Comparison of ENCODE assay signal across 18 mouse cellular contexts in the genomic region with DNA sequence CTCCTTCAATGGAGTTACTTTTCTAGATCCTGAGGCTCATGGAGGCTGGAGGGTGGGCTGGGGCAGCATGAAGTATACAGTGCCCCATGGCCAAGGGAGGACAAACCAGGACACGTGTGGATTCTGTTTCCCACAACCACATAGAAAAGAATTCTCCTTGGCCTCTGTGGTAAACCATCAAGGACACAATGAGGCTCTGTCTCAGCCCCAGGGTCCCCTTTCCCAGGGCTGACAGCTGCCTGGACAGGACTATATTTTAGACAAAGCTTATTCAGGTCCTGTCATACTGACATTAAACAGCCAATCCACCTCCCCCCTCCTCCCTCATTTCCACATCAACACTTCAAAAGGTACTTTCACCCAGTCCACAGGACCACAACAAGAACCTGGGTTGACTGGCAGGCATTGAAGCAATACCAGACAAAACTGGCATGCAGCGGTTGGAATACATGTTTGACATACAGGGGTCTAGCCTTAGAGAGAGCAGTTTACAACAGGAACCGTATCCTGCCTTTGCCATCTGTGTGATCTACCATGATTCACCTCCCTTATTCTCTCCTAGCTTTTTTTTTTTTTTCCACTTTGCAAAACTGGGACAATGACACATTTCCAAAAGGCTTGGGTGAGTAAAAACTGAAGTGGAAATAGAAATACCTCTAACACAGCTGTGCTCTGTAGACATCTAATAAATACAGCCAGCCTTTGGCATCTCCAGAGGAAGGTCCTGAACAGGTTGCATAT. TPM values are rescaled to one million over a fixed set of nuclear protein-coding genes. Genes with fewer than 3 reads are reported as not detected.
DNase-seq lines count a peak whose midpoint lies in the region; ATAC-seq and TF ChIP-seq lines count a peak whose summit lies in the region.
"Had no signal": no experiment of that assay in that cellular context is flagged by ENCODE, and none has a peak within 500 bp of the region (broad histone marks: within the 10 kb centered on the region; RNA-seq: fewer than 3 reads in every experiment).

No protein-coding gene starts in this region.

- no peak for TF ChIP-seq CTCF in liver, postnatal 0 days (IDR thresholded peaks at IDR 0.05; ENCODE audit: low read depth)

- no peaks in the 10 kb centered on the region for H3K9me3 ChIP-seq in heart, embryonic 10.5 days
- no peaks in the 10 kb centered on the region for H3K9me3 ChIP-seq in midbrain, embryonic 13.5 days
- H3K9me3 ChIP-seq in midbrain, embryonic 10.5 days (replicated peaks) = no peaks in the 10 kb centered on the region
- H3K9me3 ChIP-seq in forebrain, embryonic 15.5 days = no peaks in the 10 kb centered on the region
- H3K9me3 ChIP-seq in liver, postnatal 0 days (ENCODE audit: low read length) = no peaks in the 10 kb centered on the region
- H3K9me3 ChIP-seq: embryonic facial prominence, embryonic 13.5 days had no signal

- peaks cover 7% of the 10 kb centered on the region for H3K4me1 ChIP-seq in heart, embryonic 10.5 days
- H3K4me1 ChIP-seq in midbrain, embryonic 13.5 days (replicated peaks) = peaks cover 9% of the 10 kb centered on the region; the same call in 1 of the 2 replicates
- peaks cover 4% of the 10 kb centered on the region; the same call in 1 of the 2 replicates for H3K4me1 ChIP-seq in midbrain, embryonic 10.5 days
- no peaks in the 10 kb centered on the region for H3K4me1 ChIP-seq in forebrain, embryonic 15.5 days
- peaks cover 19% of the 10 kb centered on the region for H3K4me1 ChIP-seq in liver, postnatal 0 days (ENCODE audit: insufficient read depth)
- H3K4me1 ChIP-seq: embryonic facial prominence, embryonic 13.5 days had no signal

- H3K27ac ChIP-seq in heart, embryonic 10.5 days = no peak overlapping the region; the same call in 1 of the 2 replicates
- no peak overlapping the region for H3K27ac ChIP-seq in midbrain, embryonic 13.5 days
- no peak overlapping the region for H3K27ac ChIP-seq in midbrain, embryonic 10.5 days (replicated peaks)
- H3K27ac ChIP-seq in forebrain, embryonic 15.5 days (replicated peaks) = no peak overlapping the region
- 0 out of 2 replicates have a peak overlapping the region, but pooled peaks have one; percentile 16 for H3K27ac ChIP-seq in liver, postnatal 0 days (ENCODE audit: low read depth)
- H3K27ac ChIP-seq: embryonic facial prominence, embryonic 13.5 days; macrophage had no signal

- no peak overlapping the region for H3K4me3 ChIP-seq in heart, embryonic 10.5 days
- no peak overlapping the region for H3K4me3 ChIP-seq in midbrain, embryonic 13.5 days (replicated peaks)
- H3K4me3 ChIP-seq in midbrain, embryonic 10.5 days = no peak overlapping the region
- no peak overlapping the region for H3K4me3 ChIP-seq in forebrain, embryonic 15.5 days
- no peak overlapping the region for H3K4me3 ChIP-seq in liver, postnatal 0 days (ENCODE audit: low read depth, low read length)
- H3K4me3 ChIP-seq: embryonic facial prominence, embryonic 13.5 days had no signal

- ATAC-seq in midbrain, embryonic 13.5 days = peak; percentile 66
- ATAC-seq in forebrain, embryonic 15.5 days (replicated peaks) = peak; percentile 70
- ATAC-seq in liver, postnatal 0 days = no peak

- TF ChIP-seq EP300 in liver, postnatal 0 days (IDR thresholded peaks at IDR 0.05; ENCODE audit: low read depth) = no peak

- 63% methylated on average over 3 of the region's 3 CpGs for WGBS in heart, embryonic 10.5 days
- WGBS in midbrain, embryonic 13.5 days = 55% methylated on average over 3 of the region's 3 CpGs
- 84% methylated on average over 3 of the region's 3 CpGs for WGBS in midbrain, embryonic 10.5 days
- 24% methylated on average over 3 of the region's 3 CpGs for WGBS in forebrain, embryonic 15.5 days
- WGBS in liver, postnatal 0 days (ENCODE audit: insufficient replicate concordance) = 77% methylated on average over 3 of the region's 3 CpGs

- H3K4me2 ChIP-seq in midbrain, embryonic 13.5 days (replicated peaks) = no peak overlapping the region
- H3K4me2 ChIP-seq in forebrain, embryonic 15.5 days (replicated peaks) = no peak overlapping the region
- H3K4me2 ChIP-seq in liver, postnatal 0 days (ENCODE audit: low read depth, low read length) = no peak overlapping the region
- H3K4me2 ChIP-seq: embryonic facial prominence, embryonic 13.5 days had no signal

- no peaks in the 10 kb centered on the region for H3K27me3 ChIP-seq in heart, embryonic 10.5 days (ENCODE audit: insufficient read depth, poor library complexity, severe bottlenecking)
- H3K27me3 ChIP-seq in midbrain, embryonic 13.5 days = no peaks in the 10 kb centered on the region
- no peaks in the 10 kb centered on the region for H3K27me3 ChIP-seq in midbrain, embryonic 10.5 days (ENCODE audit: low read depth, poor library complexity, severe bottlenecking)
- H3K27me3 ChIP-seq in forebrain, embryonic 15.5 days = no peaks in the 10 kb centered on the region
- no peaks in the 10 kb centered on the region for H3K27me3 ChIP-seq in liver, postnatal 0 days (ENCODE audit: insufficient read depth, low read length)
- H3K27me3 ChIP-seq: embryonic facial prominence, embryonic 13.5 days had no signal

- H3K9ac ChIP-seq in midbrain, embryonic 13.5 days (replicated peaks) = no peak overlapping the region
- no peak overlapping the region for H3K9ac ChIP-seq in forebrain, embryonic 15.5 days (replicated peaks)
- H3K9ac ChIP-seq in liver, postnatal 0 days (replicated peaks) = no peak overlapping the region
- H3K9ac ChIP-seq: embryonic facial prominence, embryonic 13.5 days had no signal

- no peaks in the 10 kb centered on the region for H3K36me3 ChIP-seq in heart, embryonic 10.5 days
- no peaks in the 10 kb centered on the region for H3K36me3 ChIP-seq in midbrain, embryonic 13.5 days
- no peaks in the 10 kb centered on the region for H3K36me3 ChIP-seq in midbrain, embryonic 10.5 days
- H3K36me3 ChIP-seq in forebrain, embryonic 15.5 days = no peaks in the 10 kb centered on the region
- peaks cover 17% of the 10 kb centered on the region for H3K36me3 ChIP-seq in liver, postnatal 0 days (replicated peaks; ENCODE audit: insufficient read depth, low read length)
- H3K36me3 ChIP-seq: embryonic facial prominence, embryonic 13.5 days had no signal

- peak; percentile 62 for DNase-seq in heart, embryonic 10.5 days (ENCODE audit: low spot score)
- DNase-seq in heart, adult 18-20 months = no peak
- no peak for DNase-seq in midbrain, embryonic 10.5 days (ENCODE audit: low spot score)
- no peak for DNase-seq in liver, postnatal 0 days
- DNase-seq in thymus, postnatal 0 days (ENCODE audit: low spot score) = no peak
- DNase-seq in urinary bladder, postnatal 4 days (ENCODE audit: low spot score in 2 of 2) = no peak
- DNase-seq: adrenal gland, postnatal 10 days; B cell, adult 2 months; cerebellum, postnatal 36 days; kidney, adult 2 months; kidney, postnatal 4 days; thymus, adult 2 months had no signal

RNA-seq across cellular contexts. Expression of gene Fah, which starts 20.0 kb away (rescaled TPM):
- polyA plus RNA-seq in heart, embryonic 10.5 days (2016; fragmentation: Nextera tagmentation; extraction: Ambion mirVana) = 9.9 and 14.7 TPM in 2 replicates
- total RNA-seq in heart, adult 18-20 months (2021) = 10 to 100 TPM; 20.0 to 25.8 TPM
- polyA plus RNA-seq in midbrain, embryonic 13.5 days (2015; fragmentation: Nextera tagmentation; extraction: Ambion mirVana) = 4.9 and 5.6 TPM in 2 replicates
- polyA plus RNA-seq in midbrain, embryonic 10.5 days (2016; fragmentation: Nextera tagmentation; extraction: Ambion mirVana) = 3.8 and 4.8 TPM in 2 replicates
- polyA plus RNA-seq in forebrain, embryonic 15.5 days (2015; fragmentation: Nextera tagmentation; extraction: Ambion mirVana) = 6.1 and 6.8 TPM in 2 replicates
- polyA plus RNA-seq in liver, postnatal 0 days (2015; fragmentation: Nextera tagmentation; extraction: Ambion mirVana) = 265 and 296 TPM in 2 replicates
- 4.3 and 5.6 TPM in 2 replicates for polyA plus RNA-seq in thymus, postnatal 0 days (2015; fragmentation: Nextera tagmentation; extraction: Ambion mirVana)
- total RNA-seq: granulocyte monocyte progenitor cell, adult 5-6 weeks had no signal

RNA-seq across cellular contexts. Expression of gene Gm2115, which starts 57.8 kb away (rescaled TPM):
- 0.06 TPM in 2 replicates for polyA plus RNA-seq in heart, embryonic 10.5 days (2016; fragmentation: Nextera tagmentation; extraction: Ambion mirVana)
- under 1 TPM; 0.20 to 0.26 TPM for total RNA-seq in heart, adult 18-20 months (2021)
- 0.40 and 0.61 TPM in 2 replicates for polyA plus RNA-seq in midbrain, embryonic 13.5 days (2015; fragmentation: Nextera tagmentation; extraction: Ambion mirVana)
- polyA plus RNA-seq in midbrain, embryonic 10.5 days (2016; fragmentation: Nextera tagmentation; extraction: Ambion mirVana) = 0.26 and 0.30 TPM in 2 replicates
- 0.28 and 0.75 TPM in 2 replicates for polyA plus RNA-seq in forebrain, embryonic 15.5 days (2015; fragmentation: Nextera tagmentation; extraction: Ambion mirVana)
- polyA plus RNA-seq in liver, postnatal 0 days (2015; fragmentation: Nextera tagmentation; extraction: Ambion mirVana) = 0.04 and 0.23 TPM in 2 replicates
- polyA plus RNA-seq in thymus, postnatal 0 days (2015; fragmentation: Nextera tagmentation; extraction: Ambion mirVana) = 0.05 TPM in 1 of 2 replicates, not detected in the other
- total RNA-seq: granulocyte monocyte progenitor cell, adult 5-6 weeks; liver, adult 2 months had no signal
- polyA plus RNA-seq: macrophage had no signal

Comparison
In these comparisons a context has a peak if more than half of its experiments do, and no peak if none do; other contexts are left out.
1. RNA of gene Fah, which starts 20.0 kb away (polyA plus RNA-seq): 265 to 296 TPM in liver, postnatal 0 days; 9.9 to 14.7 TPM in heart, embryonic 10.5 days, 6.1 to 6.8 TPM in forebrain, embryonic 15.5 days, 4.9 to 5.6 TPM in midbrain, embryonic 13.5 days, 4.3 to 5.6 TPM in thymus, postnatal 0 days and 3.8 to 4.8 TPM in midbrain, embryonic 10.5 days; every median in the first group is over 10 times any median in the second.